Mouse (Mus musculus) embryo, embryonic 11 days (tissue): ENCODE data around the gene Zfp462.
A peak's percentile ranks its signal among the peaks of the same experiment; 100 is the strongest.

Experiments
- DNase-seq: peaks from one replicate; pipeline ENCODE4 v3.0.0-alpha.2; 2015

The Zfp462 gene

GRCm38 (mm10) chr4:54998146-54998841 lies 53.4 kb downstream of the Zfp462 start:
- no peak for DNase-seq

- DNase-seq: no peak
Observed at GRCm38 (mm10) chr4:54999556-54999955, 54.7 kb downstream of the Zfp462 start.

- no peak for DNase-seq
Observed at GRCm38 (mm10) chr4:55001386-55001785, 56.5 kb downstream of the Zfp462 start.

GRCm38 (mm10) chr4:55003128-55003527 lies 58.3 kb downstream of the Zfp462 start:
- DNase-seq: no peak

GRCm38 (mm10) chr4:55005066-55005465 lies 60.2 kb downstream of the Zfp462 start:
- DNase-seq: peak; percentile 47

GRCm38 (mm10) chr4:55005521-55005969 lies 60.7 kb downstream of the Zfp462 start:
- DNase-seq: peak; percentile 71

- no peak for DNase-seq
Observed at GRCm38 (mm10) chr4:55006024-55006423, 61.2 kb downstream of the Zfp462 start.

GRCm38 (mm10) chr4:55008616-55009015 lies 63.8 kb downstream of the Zfp462 start:
- DNase-seq: no peak

- no peak for DNase-seq
Observed at GRCm38 (mm10) chr4:55011391-55011790, 66.5 kb downstream of the Zfp462 start.

GRCm38 (mm10) chr4:55013563-55014248 lies 68.9 kb downstream of the Zfp462 start:
- no peak for DNase-seq

GRCm38 (mm10) chr4:55014731-55015463 lies 70.0 kb downstream of the Zfp462 start:
- DNase-seq: no peak

- no peak for DNase-seq
Observed at GRCm38 (mm10) chr4:55015517-55015916, 70.7 kb downstream of the Zfp462 start.

GRCm38 (mm10) chr4:55026109-55026646 lies 81.3 kb downstream of the Zfp462 start:
- DNase-seq: no peak

- DNase-seq: no peak
Observed at GRCm38 (mm10) chr4:55030401-55030800, 85.6 kb downstream of the Zfp462 start.

- no peak for DNase-seq
Observed at GRCm38 (mm10) chr4:55032317-55032930, 87.6 kb downstream of the Zfp462 start.

- no peak for DNase-seq
Observed at GRCm38 (mm10) chr4:55033452-55033851, 88.6 kb downstream of the Zfp462 start.

- DNase-seq: peak; percentile 79
Observed at GRCm38 (mm10) chr4:55038139-55038538, 93.3 kb downstream of the Zfp462 start.

GRCm38 (mm10) chr4:55040258-55040964 lies 95.6 kb downstream of the Zfp462 start:
- no peak for DNase-seq

GRCm38 (mm10) chr4:55041106-55041730 lies 96.4 kb downstream of the Zfp462 start:
- no peak for DNase-seq

- DNase-seq: peak; percentile 38
Observed at GRCm38 (mm10) chr4:55042573-55042972, 97.7 kb downstream of the Zfp462 start.

GRCm38 (mm10) chr4:55047266-55047665 lies 102.4 kb downstream of the Zfp462 start:
- DNase-seq: no peak
